Mouse (Mus musculus) cerebellum, postnatal 25 days (tissue): ENCODE measurements around the gene Gp5.
"Not testable (repeated sequence)": the region's sequence is repeated elsewhere in the genome, so short reads cannot be mapped to it uniquely, and the experiment has no call there.

Experiments used
- DNase-seq, 2 experiments: peaks; one replicate each; pipeline ENCODE4 v3.0.0; 2021; ENCODE audit warnings: mixed read lengths in 2 of 2

Gene Gp5

DNA sequence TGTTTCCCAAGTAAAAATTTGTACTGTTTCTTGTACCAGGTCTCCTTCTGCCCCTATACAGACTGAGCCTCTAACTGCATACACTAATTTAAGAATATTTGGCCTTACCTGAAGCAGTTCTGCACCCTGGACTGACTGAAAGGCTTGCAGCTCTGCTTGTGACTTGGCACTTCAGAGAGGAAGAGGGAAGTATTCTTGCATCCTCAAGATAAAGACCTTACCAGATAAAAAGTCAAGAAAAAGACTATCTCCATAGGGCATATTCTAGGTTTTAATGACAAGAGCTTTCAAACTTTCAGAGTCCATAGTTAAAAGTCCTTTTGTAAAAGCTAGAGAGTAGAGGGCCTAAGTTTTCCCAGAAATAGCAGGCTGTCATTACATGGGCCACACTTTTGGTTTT is at the start of gene Gp5:
TSS of gene Gp5 (minus strand) at position 133 of the 400 bp plus-strand sequence.
- DNase-seq, result no peak

DNA sequence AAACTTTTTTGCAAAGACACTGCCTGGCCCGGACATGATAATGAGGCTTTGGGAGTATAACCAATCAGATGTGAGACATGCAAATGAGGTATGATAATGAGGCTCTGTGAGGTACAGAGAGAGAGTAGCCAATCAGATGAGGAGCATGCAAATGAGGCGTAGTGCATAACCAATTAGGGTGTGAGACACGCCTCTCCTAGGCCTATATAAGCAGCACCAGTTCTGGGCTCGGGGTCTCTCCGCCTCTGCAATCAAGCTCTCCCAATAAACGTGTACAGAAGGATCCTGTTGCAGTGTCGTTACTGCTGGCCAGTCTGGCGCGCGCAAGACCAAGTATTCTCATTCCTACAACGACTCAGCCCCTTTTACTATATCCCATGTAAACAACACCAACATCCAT is 42.9 kb upstream of the Gp5 start:
- DNase-seq, result not testable (repeated sequence)

DNA sequence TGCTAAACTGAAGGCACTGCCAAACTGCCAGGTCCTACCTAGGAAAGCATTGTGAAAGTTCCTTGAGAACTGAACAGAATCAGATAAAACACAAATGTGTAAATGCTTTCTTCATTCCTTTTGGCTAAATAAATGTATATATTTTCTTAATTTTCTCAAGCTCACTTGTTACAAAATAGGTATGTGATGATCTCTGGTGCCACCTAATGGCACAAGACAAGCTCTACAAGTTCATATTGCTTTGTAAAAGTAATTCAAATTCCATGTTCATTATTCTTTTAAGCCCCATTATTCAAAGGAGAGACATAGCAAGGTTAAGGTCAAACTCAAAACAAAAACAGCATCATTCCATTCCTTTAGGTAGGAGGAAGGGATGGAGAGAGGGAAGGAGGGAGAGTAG is 3.7 kb upstream of the Gp5 start:
- no peak for DNase-seq

DNA sequence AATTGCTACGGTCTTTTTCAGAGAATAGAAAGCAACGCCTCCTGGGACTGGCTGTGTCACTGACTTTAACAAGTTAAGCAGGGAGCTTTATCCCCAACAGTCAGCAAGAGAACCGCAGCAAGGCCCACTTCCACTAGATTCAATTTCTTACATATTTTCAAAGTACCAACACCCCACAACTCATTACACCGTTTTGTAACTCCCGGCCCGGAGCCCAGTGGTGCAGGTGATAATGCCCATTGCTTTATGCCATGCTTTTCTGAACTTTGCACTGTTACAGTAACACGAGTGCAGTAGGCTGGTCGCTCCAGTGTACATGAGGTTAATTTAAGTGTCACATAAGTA is 436 bp downstream of the Gp5 start:
- no peak for DNase-seq

DNA sequence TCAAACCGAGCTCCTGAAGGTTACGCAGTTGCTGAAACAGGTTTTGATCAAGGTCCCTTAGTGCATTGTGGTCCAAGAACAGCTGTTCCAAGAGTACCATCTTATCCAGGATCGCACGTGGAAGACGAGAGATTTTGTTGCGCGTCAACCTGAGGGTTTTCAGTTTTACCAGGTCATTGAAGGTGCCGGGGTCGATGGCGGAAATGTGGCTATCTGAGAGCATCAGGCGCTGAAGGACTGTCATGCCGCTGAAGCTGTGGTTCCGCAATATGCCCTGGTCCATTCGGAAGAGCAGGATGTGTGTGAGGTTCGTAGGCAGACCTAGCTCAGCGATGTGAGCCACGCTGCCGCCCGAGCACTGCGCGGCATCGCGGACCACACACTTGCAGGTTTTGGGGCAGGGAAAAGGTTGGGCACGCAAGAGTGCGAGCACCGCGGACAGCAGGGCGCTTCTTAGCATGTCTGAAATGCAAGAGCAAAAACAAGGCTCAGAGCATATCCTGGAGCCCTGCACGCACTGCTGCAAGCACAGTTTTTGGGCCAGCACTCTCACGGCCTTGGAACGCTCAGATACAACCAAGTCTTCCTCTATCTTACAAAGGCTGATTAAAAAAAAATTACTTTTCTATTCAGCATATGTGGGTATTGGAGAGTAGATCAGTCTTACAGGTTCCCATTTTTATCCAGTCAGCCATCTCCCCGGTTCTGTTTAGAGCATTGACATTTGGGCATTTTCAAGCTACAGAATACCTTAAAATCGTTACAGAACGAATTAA is 996 bp downstream of the Gp5 start:
- peak; percentile 45 to 53 for DNase-seq

DNA sequence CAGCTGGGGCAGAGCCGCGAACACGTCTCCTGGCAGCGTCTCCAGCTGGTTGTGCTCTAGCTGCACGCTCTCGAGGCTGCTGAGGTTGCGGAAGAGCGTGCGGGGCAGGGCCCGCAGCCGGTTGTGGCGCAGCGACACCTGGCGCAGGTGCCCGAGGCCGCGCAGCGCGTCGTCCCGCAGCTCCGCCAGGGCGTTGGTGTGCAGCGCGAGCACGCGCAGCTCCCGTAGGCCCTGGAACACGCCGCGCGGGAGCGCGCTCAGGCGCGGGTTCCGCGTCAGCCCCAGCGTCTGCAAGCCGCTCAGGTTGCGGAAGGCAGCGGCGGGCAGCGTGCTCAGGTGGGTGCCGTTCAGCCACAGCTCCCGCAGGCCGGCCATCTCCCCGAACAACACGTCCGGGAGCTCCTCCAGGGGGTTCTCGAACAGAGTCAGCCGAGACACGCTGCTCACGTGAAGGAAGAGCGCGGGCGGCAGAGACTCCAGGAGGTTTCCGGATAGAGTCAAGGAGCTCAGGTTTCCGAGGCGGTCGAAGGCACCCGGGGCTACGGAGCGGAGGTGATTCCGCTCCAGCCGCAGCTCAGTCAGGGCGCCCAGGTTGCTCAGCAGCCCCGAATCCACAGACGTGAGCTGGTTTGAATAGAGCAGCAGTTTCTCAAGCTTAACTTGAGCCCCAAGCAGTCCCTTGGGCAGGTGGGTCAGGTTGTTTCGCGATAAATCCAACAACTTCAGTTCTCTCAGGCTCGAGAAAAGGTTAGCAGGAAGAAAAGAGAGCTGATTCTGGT is 1.8 kb downstream of the Gp5 start:
- peak; percentile 80 to 83 for DNase-seq

DNA sequence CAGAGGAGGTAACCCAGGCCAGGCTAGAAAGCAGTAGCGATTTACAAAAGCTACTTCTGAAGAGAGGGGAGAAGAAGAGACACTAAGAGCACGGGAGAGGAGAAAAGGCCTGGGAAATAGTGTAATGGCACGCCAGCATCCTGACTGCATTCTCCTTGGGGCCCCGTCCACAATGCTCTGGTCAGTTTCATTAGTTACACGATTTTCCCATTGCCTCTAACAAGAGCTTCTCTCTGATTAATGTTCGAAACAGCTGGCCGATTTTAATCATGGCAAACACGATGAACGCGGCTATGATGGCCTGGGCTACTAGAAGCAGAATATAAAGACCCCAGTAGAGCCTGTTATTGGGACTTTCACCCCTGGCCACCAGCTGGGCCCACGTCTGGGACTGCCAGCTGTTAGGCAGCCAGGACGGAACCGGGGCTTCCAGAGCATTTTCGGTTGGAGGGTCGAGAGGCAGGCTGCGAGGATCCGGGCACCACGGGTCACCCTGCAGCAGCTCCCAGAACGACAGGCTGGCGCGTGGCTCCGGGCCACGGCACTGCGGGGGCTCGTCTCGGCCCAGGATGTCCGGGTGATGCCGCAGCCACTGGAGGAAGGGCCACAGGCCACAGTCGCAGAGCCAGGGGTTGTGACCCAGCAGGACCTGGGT is 2.5 kb downstream of the Gp5 start:
- no peak for DNase-seq

DNA sequence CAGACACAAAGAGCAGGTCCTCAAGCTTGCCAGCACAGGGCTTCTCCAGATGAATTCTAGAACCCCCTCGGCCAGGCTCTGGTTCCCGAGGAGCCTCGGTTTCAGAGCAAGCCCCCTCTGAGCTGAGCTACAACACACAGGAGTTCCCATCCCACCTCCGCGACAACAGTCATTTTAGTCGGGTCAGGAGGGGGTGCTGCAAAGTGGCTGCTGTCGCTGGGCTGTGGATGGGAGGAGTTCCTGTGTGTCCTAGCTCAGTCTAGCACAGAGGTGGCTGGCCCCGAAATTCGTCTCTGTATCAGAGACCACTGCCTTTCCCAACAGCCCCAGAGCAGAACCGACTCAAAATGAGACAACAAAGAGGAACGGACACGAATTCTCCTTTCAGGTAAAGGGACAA is 3.3 kb downstream of the Gp5 start:
- no peak for DNase-seq

DNA sequence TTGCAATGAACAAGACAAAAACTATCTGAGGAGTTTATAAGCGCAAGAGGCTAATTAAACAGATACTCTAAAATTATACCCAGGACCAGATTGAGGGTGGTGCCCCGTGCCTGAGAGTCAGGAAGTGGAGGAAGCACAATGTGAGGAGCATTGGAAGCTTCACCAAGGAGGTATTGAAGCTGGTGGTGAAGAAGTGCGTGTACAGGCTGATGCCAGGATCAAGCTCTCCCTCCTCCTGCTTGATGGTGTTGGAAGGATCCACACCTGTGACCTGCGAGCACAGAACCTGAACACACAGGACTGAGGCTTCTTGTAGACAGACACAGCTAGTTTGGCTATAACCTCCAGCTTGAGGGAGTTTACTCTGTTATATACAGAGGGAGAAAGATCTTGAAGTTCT is 4.5 kb downstream of the Gp5 start:
- no peak for DNase-seq

DNA sequence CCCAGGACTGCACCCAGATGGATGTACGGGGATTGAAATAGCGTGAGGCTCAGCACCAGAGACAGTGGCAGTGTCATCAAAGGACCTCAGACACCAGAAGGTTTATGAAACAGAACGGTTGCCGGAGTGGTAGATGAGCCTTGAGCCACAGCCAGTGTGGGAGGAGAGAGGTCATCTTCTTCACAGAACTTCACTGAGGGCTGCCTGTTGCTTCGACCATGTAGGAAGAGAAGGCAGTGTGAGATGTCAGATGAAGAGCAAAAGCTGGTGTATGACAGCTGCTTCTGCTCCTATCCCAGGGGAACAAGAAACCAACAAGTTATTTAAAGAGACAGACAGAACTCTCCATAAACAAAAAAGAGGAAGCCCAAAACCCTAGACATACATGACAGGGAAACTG is 6.3 kb downstream of the Gp5 start:
- no peak for DNase-seq

DNA sequence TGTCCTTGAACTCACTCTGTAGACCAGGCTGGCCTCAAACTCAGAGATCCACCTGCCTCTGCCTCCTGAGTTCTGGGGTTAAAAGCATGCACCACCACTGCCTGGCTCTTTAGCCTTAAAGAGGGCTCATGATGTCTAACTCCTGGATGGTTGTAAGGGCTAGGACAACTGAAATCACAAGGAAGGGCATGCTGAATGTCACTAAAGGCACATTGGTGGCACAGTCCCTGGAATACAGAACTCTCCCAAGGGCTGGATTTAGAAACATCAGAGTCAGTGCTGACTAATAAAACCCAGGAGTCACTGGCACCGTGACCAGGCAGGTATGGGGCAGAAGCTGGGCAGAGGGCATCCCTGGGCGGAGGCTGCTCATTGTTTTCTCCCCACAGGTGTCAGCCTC is 7.2 kb downstream of the Gp5 start:
- DNase-seq, result no peak

DNA sequence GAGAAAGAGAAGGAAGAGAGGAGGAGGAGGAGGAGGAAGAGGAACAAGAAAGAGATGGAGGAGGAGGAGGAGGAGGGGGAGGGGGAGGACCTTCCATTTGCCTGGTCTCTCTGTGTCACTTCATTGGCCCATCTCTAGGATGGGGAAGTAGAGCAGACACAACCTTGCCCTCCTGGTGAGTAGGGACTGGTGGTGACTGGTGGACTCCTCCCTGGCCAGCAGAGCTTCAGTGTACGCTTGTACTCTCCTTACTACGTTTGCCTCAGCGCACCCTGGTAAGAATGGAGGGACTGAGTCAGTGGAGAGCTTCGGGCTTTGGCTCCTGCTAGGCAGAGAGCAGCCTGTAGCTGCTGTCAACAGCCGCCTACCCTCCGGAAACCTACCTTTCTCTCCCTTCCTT is 7.9 kb downstream of the Gp5 start:
- no peak for DNase-seq

DNA sequence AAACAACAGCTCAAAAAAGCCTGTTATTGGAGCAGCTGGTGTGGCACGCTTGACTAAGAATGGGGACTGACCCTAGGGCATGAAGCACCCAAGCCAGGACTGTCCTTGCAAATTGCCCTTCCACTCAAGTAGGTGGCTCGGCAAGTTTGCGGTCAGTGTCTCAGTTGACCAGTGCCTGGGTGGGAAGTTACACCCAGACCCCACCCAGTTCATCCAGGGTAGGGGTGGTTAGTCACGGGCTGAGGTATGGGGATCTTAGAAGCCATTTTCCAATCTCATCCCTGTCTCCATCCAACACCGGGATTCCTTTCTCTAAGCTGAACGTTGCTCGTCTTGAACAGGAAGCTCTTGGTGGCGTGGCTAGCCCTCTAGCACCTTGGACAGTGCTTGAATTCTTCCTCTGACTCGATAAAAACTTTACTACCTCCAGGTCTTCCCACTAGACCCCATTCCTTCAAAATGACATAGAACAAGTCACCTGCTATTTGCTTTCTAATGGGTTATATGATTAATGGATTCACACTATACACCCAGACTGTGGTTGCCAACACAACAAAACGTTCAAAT is 10.8 kb downstream of the Gp5 start:
- DNase-seq, result no peak

DNA sequence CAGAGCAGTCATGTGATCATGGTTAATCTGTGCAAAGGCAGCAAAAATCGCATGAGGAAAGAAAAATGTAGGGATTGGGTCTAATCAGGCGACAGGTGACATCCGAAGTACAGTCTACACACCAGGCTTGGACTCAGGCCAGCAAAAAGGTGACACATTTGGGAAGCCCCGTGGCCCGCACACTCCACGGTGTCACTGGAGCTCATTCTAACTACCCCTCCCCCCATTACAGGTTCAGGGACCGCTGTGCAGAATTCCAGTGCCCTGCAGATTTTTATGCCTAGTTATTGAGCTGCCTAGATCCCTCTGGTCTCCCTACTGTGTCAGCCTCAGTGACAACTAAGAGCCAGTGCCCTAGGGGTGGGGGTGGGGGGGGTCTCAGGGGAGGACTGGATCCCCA is 13.1 kb downstream of the Gp5 start:
- no peak for DNase-seq

DNA sequence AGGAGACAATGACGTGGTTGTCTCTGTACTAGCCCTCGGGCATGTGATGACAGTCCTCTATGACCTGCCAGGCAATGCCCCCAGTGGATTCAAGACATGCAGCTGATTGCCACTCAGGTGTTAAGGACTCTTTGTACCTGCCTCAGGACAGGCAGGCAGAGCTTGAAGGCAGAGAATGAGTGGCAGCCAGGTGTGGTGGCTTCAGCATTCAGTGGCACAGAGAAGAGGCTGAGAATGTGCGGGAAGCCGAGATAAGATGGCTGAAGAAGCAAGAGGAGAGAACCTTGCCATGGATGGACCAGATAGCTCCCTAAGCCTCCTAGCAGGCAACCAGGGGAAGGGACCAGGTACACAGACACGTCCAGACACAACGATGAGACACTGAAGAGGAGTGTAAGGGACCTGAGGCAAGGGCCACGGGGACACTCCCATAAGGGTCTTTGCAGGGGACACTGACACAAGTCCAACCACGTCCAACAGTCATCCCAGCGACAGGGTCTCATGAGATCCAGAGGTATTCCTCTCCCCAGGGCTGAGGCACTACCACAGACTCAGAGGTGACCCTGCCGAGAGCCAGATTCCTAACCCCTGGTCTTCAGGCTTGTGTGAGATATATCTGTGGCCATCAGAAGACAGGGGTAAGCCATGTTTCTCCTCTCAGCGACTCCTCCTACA is 13.8 kb downstream of the Gp5 start:
- DNase-seq, result no peak

DNA sequence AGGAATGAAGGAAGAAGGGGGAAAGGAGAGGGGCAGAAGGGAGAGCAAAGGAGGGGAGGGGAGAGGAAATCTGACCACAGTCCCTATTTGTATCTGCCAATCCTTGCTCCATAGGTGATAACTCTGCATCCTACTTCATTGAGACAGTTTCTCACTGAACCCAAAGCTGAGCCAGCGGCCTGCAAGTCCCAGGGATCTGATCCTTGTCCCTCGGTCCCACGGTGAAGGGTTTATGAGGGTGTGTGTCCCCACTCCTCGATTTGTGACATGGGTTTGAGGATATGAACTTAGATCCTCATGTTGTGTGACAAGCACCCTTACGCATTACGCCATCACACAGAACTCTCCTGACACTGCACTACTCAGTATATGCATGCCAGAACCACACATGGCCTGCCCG is 15.5 kb downstream of the Gp5 start:
- DNase-seq, result no peak

DNA sequence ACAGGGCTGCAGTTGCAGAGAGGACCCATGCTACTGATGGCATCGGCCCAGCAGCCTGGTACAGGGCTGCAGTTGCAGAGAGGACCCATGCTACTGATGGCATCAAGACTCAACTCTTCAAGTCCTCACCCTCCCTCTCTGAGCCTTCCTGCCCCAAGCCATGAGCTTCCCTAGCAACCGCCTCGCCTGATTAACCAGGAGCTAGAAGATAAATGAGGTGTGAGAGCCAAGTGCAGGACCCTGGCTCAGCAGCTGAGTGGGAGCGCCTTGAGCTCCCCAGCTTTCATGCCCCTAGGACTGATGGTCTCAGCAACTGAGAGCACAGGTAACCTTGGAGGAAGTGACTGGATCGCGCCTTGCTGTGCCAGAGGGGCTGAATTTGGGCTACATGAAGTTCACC is 20.1 kb downstream of the Gp5 start:
- DNase-seq, result no peak

DNA sequence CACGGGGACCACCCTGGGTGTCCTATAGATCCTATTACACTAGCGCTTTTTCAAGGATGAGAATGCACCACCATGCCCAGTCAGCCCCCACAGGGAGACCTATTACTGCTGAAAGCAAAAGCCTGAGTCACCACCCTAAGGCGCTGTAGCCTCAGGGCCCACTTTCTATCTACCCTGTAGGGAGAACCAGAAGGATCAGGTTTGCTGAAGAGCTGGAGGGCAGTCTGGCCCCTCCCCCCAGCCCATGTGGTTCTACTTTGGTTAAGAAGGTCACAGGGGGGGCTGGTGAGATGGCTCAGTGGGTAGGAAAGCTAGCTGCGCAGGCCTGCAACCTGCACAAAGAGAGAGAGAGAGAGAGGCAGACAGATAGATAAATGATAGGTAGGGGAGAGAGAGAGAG is 24.9 kb downstream of the Gp5 start:
- DNase-seq, result no peak

DNA sequence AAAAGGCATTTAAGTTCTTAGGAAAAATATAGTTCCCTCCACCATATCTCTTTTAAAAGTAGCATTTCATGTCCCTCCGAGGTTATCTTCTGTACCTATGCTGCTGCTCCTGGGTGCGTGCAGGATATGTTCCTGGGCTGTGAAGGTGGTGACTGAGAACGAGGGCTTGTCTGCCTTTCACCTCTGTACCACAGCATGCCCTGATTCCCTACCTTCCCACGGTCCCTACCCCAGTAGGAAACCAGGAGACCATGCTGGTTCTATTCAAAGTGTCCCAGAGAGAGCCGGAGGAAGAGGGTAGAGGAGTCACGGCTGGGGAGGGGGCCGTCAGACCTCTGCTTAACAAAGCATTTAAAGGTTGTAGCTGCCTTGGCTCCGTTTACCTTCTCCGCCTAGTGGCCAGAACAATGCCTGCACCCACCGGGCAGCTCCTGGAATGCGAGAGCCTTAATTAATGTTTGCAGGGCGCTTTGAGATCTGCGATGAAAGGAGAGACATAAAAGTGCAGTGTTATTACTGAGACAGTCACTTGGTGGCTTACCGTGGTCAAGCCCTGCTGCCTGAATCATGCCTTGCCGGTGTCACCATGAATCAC is 26.7 kb downstream of the Gp5 start:
- DNase-seq, result peak; percentile 47 to 69

DNA sequence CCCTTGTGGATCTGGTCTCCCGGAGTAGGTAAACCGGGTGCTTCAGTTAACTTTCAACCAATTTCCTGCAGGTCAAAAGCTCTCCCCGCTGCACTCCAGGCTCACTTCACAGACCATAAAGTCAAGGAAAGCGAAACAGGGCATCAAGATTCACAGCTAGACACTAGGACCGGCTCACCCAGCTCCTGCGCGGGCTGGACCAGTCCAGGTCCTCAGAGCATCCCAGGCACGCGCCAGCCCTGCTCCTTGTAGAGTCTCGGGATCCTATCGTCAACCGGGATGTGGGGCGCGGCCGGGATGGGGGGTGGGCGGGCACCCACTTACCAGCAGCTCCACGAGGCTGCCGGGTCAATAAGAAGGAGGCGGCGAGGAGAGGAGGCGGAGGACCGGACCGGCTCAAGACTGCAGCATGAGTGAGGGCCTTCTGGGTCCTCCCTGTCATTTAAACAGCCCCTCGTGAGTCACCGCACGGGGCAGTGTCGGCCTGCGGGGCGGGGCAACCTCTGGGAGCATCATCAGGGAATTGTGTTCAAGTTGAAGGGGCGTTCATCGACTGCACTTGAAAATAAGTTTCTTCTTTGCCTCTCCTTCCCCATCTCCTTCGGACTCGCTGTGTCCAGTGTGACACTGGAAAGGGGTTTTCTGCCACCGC is 27.6 kb downstream of the Gp5 start, which contains the start of gene Lrrc15:
TSS of gene Lrrc15 (minus strand) at position 413 of the 652 bp plus-strand sequence.
- DNase-seq, result no peak

DNA sequence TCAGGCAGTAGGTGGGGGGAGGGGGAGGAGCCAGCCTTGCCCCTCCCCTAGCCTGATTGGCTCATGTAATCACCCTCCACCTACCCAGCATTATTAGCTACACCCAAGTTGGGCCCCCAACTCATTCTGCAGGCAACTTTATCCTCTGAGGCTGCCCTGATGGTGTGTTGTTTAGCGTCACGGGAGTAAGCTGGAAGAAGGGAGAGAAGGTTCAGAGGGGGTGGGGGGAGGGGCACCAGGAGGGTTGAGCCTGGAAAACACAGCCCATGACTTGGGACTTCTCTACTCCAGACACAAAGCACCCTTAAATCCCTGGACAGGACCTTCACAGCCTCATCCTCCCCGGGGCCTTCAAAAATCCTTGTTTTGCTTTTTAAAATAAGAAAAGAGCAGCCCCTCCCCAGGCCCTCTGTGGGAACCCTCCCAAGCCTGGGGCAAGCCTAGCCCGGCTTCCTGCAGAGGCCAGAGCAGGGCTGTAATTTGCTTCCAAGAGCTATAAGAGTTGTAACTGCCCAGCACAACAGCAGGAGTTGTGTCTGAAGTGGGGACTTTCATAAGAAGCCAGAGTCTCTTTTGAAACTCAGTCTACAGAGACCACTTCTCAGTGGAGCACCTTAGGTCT is 29.8 kb downstream of the Gp5 start:
- DNase-seq, result no peak

DNA sequence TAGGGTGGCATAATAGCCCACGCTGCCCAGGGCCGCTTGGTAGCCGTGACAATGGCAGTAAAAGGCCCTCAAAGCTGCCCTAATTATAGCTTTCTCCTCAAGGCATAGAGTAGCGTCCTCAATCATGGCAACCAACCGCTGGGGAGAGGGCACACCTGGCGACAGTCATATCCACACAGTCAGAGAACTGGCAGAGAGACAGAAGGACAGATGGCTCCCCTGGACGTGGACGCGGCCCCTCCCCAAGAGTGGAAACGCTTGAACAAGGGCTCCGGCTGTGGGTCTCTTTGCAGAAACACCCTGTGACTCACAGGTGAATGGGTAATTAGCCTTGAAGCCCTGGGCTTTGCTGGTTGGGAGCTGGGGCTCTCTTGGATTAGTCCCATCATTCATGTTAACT is 32.2 kb downstream of the Gp5 start:
- DNase-seq, result no peak
